Mouse (Mus musculus) midbrain, postnatal 0 days (tissue): ENCODE measurements around the gene Mrps25. TPM values are rescaled to one million over a fixed set of nuclear protein-coding genes. Genes with fewer than 3 reads are reported as not detected.

Experiments used
- ATAC-seq: fragments of 200-750 bp; cut with Nextera tagmentation; 2 replicates; pipeline ENCODE4 v1.8.0; 2017; ENCODE audit warnings: moderate number of reproducible peaks, mild to moderate bottlenecking, moderate TSS enrichment, moderate library complexity; ENCODE audit not compliant: low FRiP score
- DNase-seq: peaks from one replicate; pipeline ENCODE4 v3.0.0-alpha.2; 2015; ENCODE audit warnings: low spot score
- H3K27ac ChIP-seq: fragments of 300-500 bp; sonication (generic); 2 replicates; pipeline ENCODE4 v1.5.1; 2014; ENCODE audit warnings: low read depth, mild to moderate bottlenecking, low read length, mixed read lengths
- H3K27me3 ChIP-seq: fragments of 300-500 bp; sonication (generic); 2 replicates; pipeline ENCODE4 v1.6.1; 2014; ENCODE audit warnings: low read length, control low read depth, mixed read lengths; ENCODE audit not compliant: insufficient read depth
- H3K36me3 ChIP-seq: fragments of 300-500 bp; sonication (generic); 2 replicates; pipeline ENCODE4 v1.6.1; 2014; ENCODE audit warnings: low read length, control low read depth, mixed read lengths; ENCODE audit not compliant: insufficient read depth
- H3K4me1 ChIP-seq: fragments of 300-500 bp; sonication (generic); 2 replicates; pipeline ENCODE4 v1.6.1; 2014; ENCODE audit warnings: mild to moderate bottlenecking, control low read depth, antibody characterized with exemption, low read length, mixed read lengths; ENCODE audit not compliant: insufficient read depth
- H3K4me2 ChIP-seq: fragments of 300-500 bp; sonication (generic); 2 replicates; pipeline ENCODE4 v1.6.1; 2014; ENCODE audit warnings: low read depth, mild to moderate bottlenecking, low read length, mixed read lengths; ENCODE audit not compliant: poor library complexity, severe bottlenecking
- H3K4me3 ChIP-seq: fragments of 300-500 bp; sonication (generic); 2 replicates; pipeline ENCODE4 v1.5.1; 2014; ENCODE audit warnings: low read depth, mild to moderate bottlenecking, low read length, moderate library complexity
- H3K9ac ChIP-seq: fragments of 300-500 bp; sonication (generic); replicated peaks from 2 replicates; pipeline ENCODE4 v1.6.1; 2014; ENCODE audit warnings: mild to moderate bottlenecking, low read length, moderate library complexity, mixed read lengths; ENCODE audit not compliant: poor library complexity, severe bottlenecking
- H3K9me3 ChIP-seq: fragments of 300-500 bp; sonication (generic); 2 replicates; pipeline ENCODE4 v1.6.1; 2016; ENCODE audit warnings: low read length, control low read depth
- CTCF ChIP-seq: IDR thresholded peaks from 2 replicates; pipeline ENCODE4 v1.5.1; 2016; ENCODE audit warnings: antibody characterized with exemption, mild to moderate bottlenecking
- WGBS: fragments of 180-500 bp; shearing (Covaris S2); extraction: QIAGEN DNeasy Blood & Tissue Kit; methylation state at CpG from one replicate; pipeline ENCODE4 v1.1.7; 2014; 5-methylcytosine and 5-hydroxymethylcytosine counted together
- polyA plus RNA-seq: library from polyadenylated mRNA; unstranded; fragments of >200 nt; fragmentation: Nextera tagmentation; extraction: Ambion mirVana; gene quantifications from 2 replicates; pipeline ENCODE4 v1.2.1, GENCODE M21; 2015
- total RNA-seq: library from RNA; depleted of rRNA; stranded (reverse); fragments of >200 nt; gene quantifications from 2 replicates; pipeline ENCODE4 v1.2.3, GENCODE M21; 2014

Mrps25 gene
- total and polyA plus RNA-seq, 2 experiments from 2014 or later = 23.4 to 52.0 TPM

- no peak overlapping the region for H3K27ac ChIP-seq
- DNase-seq (no peak), ATAC-seq (no peak)
- TF ChIP-seq CTCF = no peak
- H3K9ac ChIP-seq = no peak overlapping the region
- 89% methylated on average over 3 of the region's 3 CpGs for WGBS
- no peaks in the 10 kb centered on the region for H3K27me3 ChIP-seq
- no peaks in the 10 kb centered on the region for H3K9me3 ChIP-seq
- H3K4me2 ChIP-seq = no peak overlapping the region
- H3K4me1 ChIP-seq = no peaks in the 10 kb centered on the region
- no peak overlapping the region for H3K4me3 ChIP-seq
- H3K36me3 ChIP-seq = no peaks in the 10 kb centered on the region
Observed at GRCm38 (mm10) chr6:92222021-92222420, 38.2 kb upstream of the Mrps25 start.

DNA sequence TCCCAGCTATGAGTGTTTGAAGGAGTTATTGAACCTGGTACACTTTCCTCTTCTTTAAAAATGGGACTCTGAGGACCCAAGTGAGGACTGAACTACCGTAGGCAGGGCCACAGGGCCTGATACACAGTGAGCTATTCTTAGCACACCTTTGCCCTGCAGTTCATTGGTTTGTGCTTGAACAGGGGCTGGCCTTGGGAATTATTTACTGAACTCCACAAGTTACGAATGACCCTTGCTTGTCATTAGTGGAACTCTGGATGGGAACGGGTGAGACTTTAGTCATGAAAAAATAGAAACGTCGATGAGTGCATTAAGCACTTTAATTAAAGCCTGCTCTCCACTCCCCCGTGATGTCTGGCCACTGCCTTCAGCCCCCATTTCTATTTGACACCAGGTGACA lies 37.8 kb upstream of the Mrps25 start:
- TF ChIP-seq CTCF = no peak
- H3K9ac ChIP-seq = no peak overlapping the region
- no peaks in the 10 kb centered on the region for H3K27me3 ChIP-seq
- H3K36me3 ChIP-seq = no peaks in the 10 kb centered on the region
- no peak overlapping the region for H3K27ac ChIP-seq
- H3K4me1 ChIP-seq = no peaks in the 10 kb centered on the region
- WGBS = 83% methylated on average over 6 of the region's 6 CpGs
- no peak overlapping the region for H3K4me2 ChIP-seq
- ATAC-seq = no peak
- no peak for DNase-seq
- no peaks in the 10 kb centered on the region for H3K9me3 ChIP-seq
- no peak overlapping the region for H3K4me3 ChIP-seq

GRCm38 (mm10) chr6:92219445-92219844 lies 35.6 kb upstream of the Mrps25 start:
- WGBS = 51% methylated on average over 3 of the region's 3 CpGs
- ATAC-seq (no peak), DNase-seq (peak; percentile 70)
- peak; percentile 82 for TF ChIP-seq CTCF
- Histone ChIP-seq H3K4me1 (no peaks in the 10 kb centered on the region), H3K36me3 (no peaks in the 10 kb centered on the region), H3K4me2 (no peak overlapping the region), H3K4me3 (no peak overlapping the region), H3K9ac (no peak overlapping the region), H3K27ac (no peak overlapping the region), H3K27me3 (no peaks in the 10 kb centered on the region), H3K9me3 (no peaks in the 10 kb centered on the region)

- Histone ChIP-seq H3K9me3 (no peaks in the 10 kb centered on the region), H3K4me3 (peak within 1 kb of the TSS; percentile 91), H3K27me3 (no peaks in the 10 kb centered on the region), H3K4me2 (peak within 1 kb of the TSS; percentile 86), H3K36me3 (peaks cover 4% of the 10 kb centered on the region; the same call in 1 of the 2 replicates), H3K4me1 (0 out of 2 replicates have a peak, but pooled peaks cover 5% of the 10 kb centered on the region), H3K9ac (peak within 1 kb of the TSS; percentile 94), H3K27ac (peak within 1 kb of the TSS; percentile 88)
- DNase-seq (peak; percentile 96), ATAC-seq (peak; percentile 94)
- peak; percentile 48 for TF ChIP-seq CTCF
- 10% methylated on average over 35 of the region's 35 CpGs for WGBS
Observed at GRCm38 (mm10) chr6:92214773-92215449, 31.1 kb upstream of the Mrps25 start, which contains the start of gene Rbsn. Gene Rbsn, minus strand, starts transcription at chr6:92214925.

GRCm38 (mm10) chr6:92214055-92214772 lies 30.4 kb upstream of the Mrps25 start:
- peak overlapping the region; percentile 91 for H3K4me3 ChIP-seq
- H3K27me3 ChIP-seq = no peaks in the 10 kb centered on the region
- ATAC-seq (peak; percentile 73), DNase-seq (peak; percentile 6)
- H3K4me2 ChIP-seq = peak overlapping the region; percentile 86
- 0 out of 2 replicates have a peak, but pooled peaks cover 5% of the 10 kb centered on the region for H3K4me1 ChIP-seq
- peaks cover 4% of the 10 kb centered on the region; the same call in 1 of the 2 replicates for H3K36me3 ChIP-seq
- WGBS = 0% methylated on average over 46 of the region's 48 CpGs
- peak overlapping the region; percentile 88 for H3K27ac ChIP-seq
- H3K9me3 ChIP-seq = no peaks in the 10 kb centered on the region
- H3K9ac ChIP-seq = peak overlapping the region; percentile 94
- no peak for TF ChIP-seq CTCF

GRCm38 (mm10) chr6:92199414-92199813 lies 15.6 kb upstream of the Mrps25 start:
- 96% methylated on average over 8 of the region's 8 CpGs for WGBS
- Histone ChIP-seq H3K27me3 (no peaks in the 10 kb centered on the region), H3K4me3 (no peak overlapping the region), H3K4me2 (no peak overlapping the region), H3K4me1 (no peaks in the 10 kb centered on the region), H3K9me3 (no peaks in the 10 kb centered on the region), H3K27ac (no peak overlapping the region), H3K9ac (no peak overlapping the region), H3K36me3 (peaks cover 51% of the 10 kb centered on the region)
- no peak for DNase-seq
- no peak for ATAC-seq
- TF ChIP-seq CTCF = no peak
